Mouse (Mus musculus): ENCODE measurements around the gene Fam111a.

- no peak for TF ChIP-seq CTCF (IDR thresholded peaks at IDR 0.05; ENCODE audit: borderline replicate concordance, insufficient read depth, low read depth, low read length)
- no peak for TF ChIP-seq POLR2A (IDR thresholded peaks at IDR 0.05; ENCODE audit: borderline replicate concordance, insufficient read depth, low read length)
Observed at GRCm38 (mm10) chr19:12613646-12614045, 68.1 kb downstream of the Fam111a start.

Data from cerebellum, adult 2 months (tissue).